Mouse (Mus musculus) embryonic facial prominence, embryonic 12.5 days (tissue): ENCODE data around the gene Fsd1. TPM values are rescaled to one million over a fixed set of nuclear protein-coding genes. Genes with fewer than 3 reads are reported as not detected.

Source experiments
- ATAC-seq: fragments of 200-750 bp; cut with Nextera tagmentation; 2 replicates; pipeline ENCODE4 v1.8.0; 2017; ENCODE audit not compliant: insufficient number of reproducible peaks, insufficient read depth, low FRiP score, low TSS enrichment
- H3K27ac ChIP-seq: fragments of 300-500 bp; sonication (generic); 2 replicates; pipeline ENCODE4 v1.5.1; 2016; ENCODE audit warnings: mild to moderate bottlenecking
- H3K27me3 ChIP-seq: fragments of 300-500 bp; sonication (generic); 2 replicates; pipeline ENCODE4 v1.6.1; 2016; ENCODE audit warnings: mild to moderate bottlenecking, moderate library complexity
- H3K36me3 ChIP-seq: fragments of 300-500 bp; sonication (generic); 2 replicates; pipeline ENCODE4 v1.6.1; 2016; ENCODE audit warnings: mild to moderate bottlenecking
- H3K4me1 ChIP-seq: fragments of 300-500 bp; sonication (generic); 2 replicates; pipeline ENCODE4 v1.6.1; 2016
- H3K4me2 ChIP-seq: fragments of 300-500 bp; sonication (generic); replicated peaks from 2 replicates; pipeline ENCODE4 v1.6.1; 2016; ENCODE audit warnings: mild to moderate bottlenecking, moderate library complexity
- H3K4me3 ChIP-seq: fragments of 300-500 bp; sonication (generic); 2 replicates; pipeline ENCODE4 v1.5.1; 2016; ENCODE audit warnings: mild to moderate bottlenecking
- H3K9ac ChIP-seq: fragments of 300-500 bp; sonication (generic); 2 replicates; pipeline ENCODE4 v1.6.1; 2016; ENCODE audit warnings: mild to moderate bottlenecking, moderate library complexity
- H3K9me3 ChIP-seq: fragments of 300-500 bp; sonication (generic); 2 replicates; pipeline ENCODE4 v1.6.1; 2016; ENCODE audit warnings: mild to moderate bottlenecking, moderate library complexity
- WGBS: fragments of 180-500 bp; shearing (Covaris S2); methylation state at CpG from one replicate; pipeline ENCODE4 v1.1.7; 2016; 5-methylcytosine and 5-hydroxymethylcytosine counted together
- polyA plus RNA-seq: library from polyadenylated mRNA; unstranded; fragments of >200 nt; fragmentation: Nextera tagmentation; extraction: Ambion mirVana; gene quantifications from 2 replicates; pipeline ENCODE4 v1.2.1, GENCODE M21; 2016

Fsd1 gene
- polyA plus RNA-seq, 1 experiment from 2014 or later = 52.0 TPM

DNA sequence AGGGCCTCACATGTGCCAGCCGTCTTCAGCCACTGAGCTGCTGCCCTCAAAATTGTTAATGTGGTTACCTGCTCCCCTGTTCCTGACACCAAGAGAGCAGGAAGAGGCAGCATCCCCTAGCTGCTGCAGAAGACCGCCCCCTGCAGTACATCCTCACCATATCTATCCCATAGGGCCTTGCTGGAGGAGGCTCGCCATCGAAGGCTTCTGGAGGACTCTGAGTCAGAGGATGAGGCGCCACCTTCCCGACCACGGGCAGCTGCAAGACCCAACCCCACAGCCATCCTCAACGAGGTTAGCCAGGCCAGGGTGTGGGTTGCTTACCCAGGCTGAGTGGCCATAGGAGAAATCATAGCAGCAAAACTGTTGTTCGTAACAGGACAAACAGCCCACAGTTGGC lies 21.3 kb upstream of the Fsd1 start:
- Histone ChIP-seq H3K9me3 (no peaks in the 10 kb centered on the region), H3K27me3 (no peaks in the 10 kb centered on the region), H3K27ac (no peak overlapping the region), H3K36me3 (peaks cover 46% of the 10 kb centered on the region), H3K9ac (no peak overlapping the region; the same call in 1 of the 2 replicates), H3K4me1 (peaks cover 19% of the 10 kb centered on the region), H3K4me3 (no peak overlapping the region), H3K4me2 (no peak overlapping the region)
- WGBS = 82% methylated on average over 9 of the region's 9 CpGs
- ATAC-seq = no peak

DNA sequence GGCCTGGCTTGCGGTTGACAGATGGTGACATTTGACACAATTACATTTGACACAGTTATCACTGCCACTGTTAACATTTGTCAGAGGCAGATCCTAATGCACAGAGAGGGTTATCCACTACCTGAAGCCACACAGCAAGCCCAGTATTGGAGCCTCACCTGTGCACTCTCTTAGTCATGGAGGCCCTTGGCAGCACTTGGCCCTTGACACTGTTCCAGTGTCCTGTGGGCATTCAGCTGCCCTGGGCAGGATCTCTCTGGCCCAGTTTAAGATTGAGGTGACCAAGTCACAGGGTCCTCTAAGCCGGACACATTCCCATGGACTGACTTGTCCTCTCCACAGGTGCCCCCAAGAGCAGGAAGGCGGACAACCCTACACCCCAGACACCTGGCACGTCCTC lies 19.1 kb upstream of the Fsd1 start:
- Histone ChIP-seq H3K27ac (no peak overlapping the region), H3K4me1 (peaks cover 24% of the 10 kb centered on the region; the same call in 1 of the 2 replicates), H3K9ac (no peak overlapping the region), H3K9me3 (no peaks in the 10 kb centered on the region), H3K27me3 (0 out of 2 replicates have a peak, but pooled peaks cover 6% of the 10 kb centered on the region), H3K4me2 (no peak overlapping the region), H3K36me3 (peaks cover 40% of the 10 kb centered on the region), H3K4me3 (no peak overlapping the region)
- WGBS = 90% methylated on average over 4 of the region's 4 CpGs
- ATAC-seq = no peak

DNA sequence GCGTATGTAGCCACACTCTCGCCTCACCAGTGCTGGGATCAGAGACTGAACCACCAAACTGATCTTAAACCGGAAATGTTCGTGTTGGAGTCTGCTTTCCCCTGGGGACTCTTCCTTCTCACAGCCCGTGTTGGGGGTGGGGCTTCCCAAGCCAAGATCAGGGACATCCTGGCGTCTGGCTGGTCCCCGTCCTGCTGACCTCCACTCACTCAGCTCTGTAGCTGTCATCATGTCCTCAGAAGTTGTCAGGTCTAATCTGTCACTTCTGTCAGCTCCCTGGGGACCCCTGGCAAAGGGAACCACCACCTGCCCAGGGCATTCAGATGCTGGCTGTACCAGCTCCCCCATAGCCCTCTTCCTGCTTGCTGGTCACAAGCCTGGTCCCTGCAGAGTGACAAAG lies 18.1 kb upstream of the Fsd1 start:
- Histone ChIP-seq H3K27ac (no peak overlapping the region), H3K4me2 (no peak overlapping the region), H3K9me3 (no peaks in the 10 kb centered on the region), H3K36me3 (peaks cover 33% of the 10 kb centered on the region), H3K9ac (no peak overlapping the region; the same call in 1 of the 2 replicates), H3K4me3 (no peak overlapping the region), H3K4me1 (peaks cover 21% of the 10 kb centered on the region; the same call in 1 of the 2 replicates), H3K27me3 (0 out of 2 replicates have a peak, but pooled peaks cover 6% of the 10 kb centered on the region)
- ATAC-seq = no peak
- 56% methylated on average over 7 of the region's 7 CpGs for WGBS

DNA sequence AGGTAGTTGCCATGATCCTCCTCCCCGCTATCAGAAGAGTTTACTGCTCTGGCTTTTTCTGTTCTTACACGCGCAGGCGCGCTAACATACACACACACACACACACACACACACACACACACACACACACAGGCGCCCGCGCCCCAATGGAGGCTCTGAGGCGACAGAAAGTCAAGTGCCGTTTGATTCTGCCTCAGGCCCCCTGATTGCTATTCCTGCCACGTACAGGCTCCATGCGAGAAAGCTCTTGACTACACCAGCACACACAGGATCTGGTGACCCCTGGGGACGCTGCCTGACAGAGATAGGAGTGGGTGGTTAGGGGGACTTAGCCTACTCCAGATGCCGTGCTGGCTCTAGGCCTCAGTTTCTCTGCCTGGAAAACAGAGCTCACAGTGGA lies 16.7 kb upstream of the Fsd1 start:
- peak overlapping the region; percentile 53; the same call in 1 of the 2 replicates for H3K4me3 ChIP-seq
- no peak for ATAC-seq
- H3K4me2 ChIP-seq = peak overlapping the region; percentile 68; the same call in 1 of the 2 replicates
- H3K9ac ChIP-seq = no peak overlapping the region
- WGBS = 44% methylated on average over 14 of the region's 14 CpGs
- no peaks in the 10 kb centered on the region for H3K9me3 ChIP-seq
- H3K27me3 ChIP-seq = 0 out of 2 replicates have a peak, but pooled peaks cover 6% of the 10 kb centered on the region
- H3K36me3 ChIP-seq = peaks cover 31% of the 10 kb centered on the region
- H3K27ac ChIP-seq = no peak overlapping the region
- H3K4me1 ChIP-seq = peaks cover 21% of the 10 kb centered on the region; the same call in 1 of the 2 replicates

DNA sequence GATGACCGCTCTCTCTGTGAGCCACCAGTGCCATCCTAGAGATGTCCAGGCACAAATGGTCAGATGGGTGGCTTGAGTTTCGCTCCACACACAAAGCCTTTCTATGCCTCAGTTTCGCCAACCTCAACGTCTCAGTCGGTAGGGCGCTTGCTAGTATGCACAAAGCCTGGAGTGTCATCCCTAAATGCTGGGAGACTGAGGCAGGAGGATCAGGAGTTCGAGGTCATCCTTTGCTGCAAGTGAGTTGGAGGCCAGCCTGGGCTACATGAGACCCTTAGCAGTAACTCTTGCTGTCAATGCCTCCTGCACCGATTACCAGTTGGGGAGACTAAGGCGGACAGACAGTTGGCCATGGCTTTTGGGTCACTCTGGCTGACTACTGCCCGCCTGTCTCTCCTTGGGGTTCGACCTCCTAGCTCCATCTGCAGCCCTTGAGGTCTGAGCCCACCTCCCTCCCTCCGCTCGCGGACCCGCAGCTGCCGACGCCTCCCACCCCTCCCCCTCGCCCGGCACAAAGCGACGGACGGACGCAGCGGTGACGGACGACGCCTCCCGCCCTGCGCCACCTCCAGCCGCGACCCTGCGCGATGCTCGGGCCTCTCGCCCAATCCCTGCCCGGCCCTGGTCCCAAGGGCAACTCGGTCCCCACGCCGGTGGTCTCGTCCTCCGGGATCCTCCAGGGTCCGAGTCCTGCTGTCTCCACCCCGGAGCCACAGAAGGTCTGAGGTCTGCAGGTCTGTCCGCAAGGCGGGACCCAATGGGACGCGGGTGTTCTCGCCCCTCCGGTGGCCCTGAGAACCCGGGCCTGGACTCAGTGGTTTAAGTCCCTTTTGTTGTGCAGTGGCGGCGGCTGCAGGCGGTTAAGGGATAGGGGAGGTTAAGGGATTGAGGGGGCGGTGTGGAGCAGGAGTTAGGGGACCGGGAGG lies 16.1 kb upstream of the Fsd1 start, which contains the start of gene Shd:
TSS of gene Shd (plus strand) at position 502 of the 926 bp plus-strand sequence.
- no peak within 1 kb of the TSS for H3K27ac ChIP-seq
- peak within 1 kb of the TSS; percentile 73 for H3K9ac ChIP-seq
- WGBS = 8% methylated on average over 55 of the region's 55 CpGs
- H3K36me3 ChIP-seq = peaks cover 24% of the 10 kb centered on the region
- H3K4me3 ChIP-seq = peak within 1 kb of the TSS; percentile 53
- ATAC-seq = peak; percentile 16; the same call in 1 of the 2 replicates
- H3K4me1 ChIP-seq = peaks cover 21% of the 10 kb centered on the region; the same call in 1 of the 2 replicates
- H3K27me3 ChIP-seq = 0 out of 2 replicates have a peak, but pooled peaks cover 6% of the 10 kb centered on the region
- H3K9me3 ChIP-seq = no peaks in the 10 kb centered on the region
- peak within 1 kb of the TSS; percentile 68 for H3K4me2 ChIP-seq

DNA sequence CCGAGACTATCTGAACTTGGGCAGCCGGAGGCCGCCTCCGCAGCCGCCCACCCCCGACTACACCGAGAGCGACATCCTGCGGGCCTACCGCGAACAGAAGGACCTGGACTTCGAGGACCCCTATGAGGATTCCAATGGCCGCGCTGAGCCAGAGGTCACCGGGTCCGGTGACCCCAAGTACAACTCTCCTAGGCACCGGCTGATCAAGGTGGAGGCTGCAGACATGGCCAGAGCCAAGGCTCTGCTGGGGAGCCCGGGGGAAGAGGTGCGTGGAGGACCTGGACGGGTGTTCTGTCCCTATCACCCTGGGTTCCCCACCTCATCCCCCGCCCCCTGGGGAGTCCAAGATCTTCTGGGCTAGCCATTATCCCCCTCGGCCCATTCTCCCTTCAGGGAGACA lies 14.9 kb upstream of the Fsd1 start:
- H3K4me2 ChIP-seq = peak overlapping the region; percentile 68
- no peaks in the 10 kb centered on the region for H3K9me3 ChIP-seq
- ATAC-seq = no peak
- H3K4me1 ChIP-seq = peaks cover 21% of the 10 kb centered on the region; the same call in 1 of the 2 replicates
- H3K36me3 ChIP-seq = peaks cover 17% of the 10 kb centered on the region
- H3K9ac ChIP-seq = 0 out of 2 replicates have a peak overlapping the region, but pooled peaks have one; percentile 16
- peak overlapping the region; percentile 53 for H3K4me3 ChIP-seq
- 23% methylated on average over 22 of the region's 22 CpGs for WGBS
- 0 out of 2 replicates have a peak, but pooled peaks cover 6% of the 10 kb centered on the region for H3K27me3 ChIP-seq
- no peak overlapping the region for H3K27ac ChIP-seq

DNA sequence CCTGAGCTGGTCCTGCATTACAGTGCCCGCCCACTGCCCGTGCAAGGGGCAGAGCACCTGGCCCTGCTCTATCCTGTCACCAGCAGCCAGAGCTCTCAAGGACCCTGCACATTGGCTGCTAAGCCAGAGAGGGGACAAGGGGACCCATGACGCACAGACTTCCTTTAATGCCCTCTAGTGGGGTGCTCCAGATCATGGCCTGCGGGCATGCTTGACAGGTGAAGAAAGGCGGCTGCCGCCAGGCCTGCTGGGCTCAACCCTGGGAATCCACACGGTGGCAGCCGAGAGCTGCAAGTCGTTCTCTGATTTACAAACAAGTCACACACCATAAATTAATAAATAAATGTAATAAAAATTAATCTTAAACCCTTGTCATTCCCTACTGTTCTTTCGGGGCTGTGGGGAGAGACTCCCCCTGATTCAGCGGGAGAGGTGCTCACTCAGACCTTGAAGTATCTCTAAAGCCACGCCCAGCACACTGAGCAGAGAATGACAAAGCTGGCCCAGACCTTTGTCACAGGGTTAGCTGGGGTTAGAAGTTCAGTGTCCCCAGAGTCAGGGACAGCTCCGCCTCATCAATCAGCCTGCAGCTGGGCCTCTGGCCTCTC lies 9.9 kb upstream of the Fsd1 start:
- Histone ChIP-seq H3K9ac (no peak overlapping the region), H3K27ac (no peak overlapping the region)
- ATAC-seq = 0 out of 2 replicates have a peak, but pooled peaks have one; percentile 52

DNA sequence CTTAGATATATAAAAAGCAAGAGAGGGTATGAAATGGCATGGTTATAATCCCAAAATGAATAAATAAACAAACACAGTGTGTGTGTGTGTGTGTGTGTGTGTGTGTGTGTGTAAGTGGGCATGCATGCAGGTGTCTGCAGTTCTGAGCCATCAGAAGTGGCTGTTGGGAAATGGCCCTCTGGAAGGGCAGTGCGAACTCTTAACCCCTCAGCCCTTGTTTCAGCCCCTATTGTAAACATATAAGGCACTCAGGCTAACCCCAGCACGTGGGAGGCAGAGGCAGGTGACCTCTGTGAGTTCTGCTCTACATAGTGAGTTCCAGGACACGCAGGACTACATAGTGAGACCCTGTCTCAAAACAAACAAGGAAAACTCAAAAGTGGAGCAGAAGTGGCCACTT lies 9.0 kb upstream of the Fsd1 start:
- Histone ChIP-seq H3K9ac (no peak overlapping the region), H3K9me3 (no peaks in the 10 kb centered on the region), H3K4me2 (no peak overlapping the region), H3K36me3 (peaks cover 4% of the 10 kb centered on the region; the same call in 1 of the 2 replicates), H3K27ac (no peak overlapping the region), H3K4me3 (no peak overlapping the region), H3K27me3 (no peaks in the 10 kb centered on the region), H3K4me1 (no peaks in the 10 kb centered on the region)
- 50% methylated on average over 3 of the region's 3 CpGs for WGBS
- ATAC-seq = no peak

More for the DNA sequence above, 9.9 kb upstream of the Fsd1 start:
- 18% methylated on average over 13 of the region's 13 CpGs for WGBS
- 0 out of 2 replicates have a peak, but pooled peaks cover 5% of the 10 kb centered on the region for H3K27me3 ChIP-seq
- peaks cover 2% of the 10 kb centered on the region; the same call in 1 of the 2 replicates for H3K4me1 ChIP-seq
- H3K9me3 ChIP-seq = no peaks in the 10 kb centered on the region
- H3K36me3 ChIP-seq = peaks cover 4% of the 10 kb centered on the region; the same call in 1 of the 2 replicates
- H3K4me2 ChIP-seq = no peak overlapping the region
- no peak overlapping the region for H3K4me3 ChIP-seq

DNA sequence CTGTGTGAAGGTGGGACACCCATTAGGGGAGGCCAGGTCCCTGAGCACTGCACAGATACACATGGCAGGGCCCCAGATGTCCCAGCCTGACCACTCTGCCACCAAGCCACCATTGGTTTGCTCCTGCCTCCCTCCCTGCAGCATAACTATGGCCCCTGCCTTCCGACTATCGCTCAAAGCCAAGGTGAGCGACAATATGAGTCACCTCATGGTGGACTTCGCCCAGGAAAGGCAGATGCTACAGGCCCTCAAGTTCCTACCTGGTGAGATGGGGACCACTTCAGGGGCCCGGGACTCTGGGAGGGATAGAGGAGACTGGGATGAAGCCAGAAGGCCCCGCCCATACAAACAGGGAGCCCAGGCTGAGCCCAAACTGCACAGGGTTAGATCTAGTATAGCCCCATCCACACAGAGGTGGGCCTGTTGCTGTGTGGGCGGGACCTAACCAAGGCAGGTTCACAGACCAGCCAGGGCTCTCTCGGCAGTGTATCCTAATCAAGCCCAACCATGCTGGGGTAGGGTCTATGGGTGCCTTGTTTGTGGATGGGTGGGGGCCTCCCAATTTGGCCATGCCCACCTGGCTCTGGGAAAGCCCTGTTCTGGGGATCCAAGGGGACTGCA lies 4.1 kb downstream of the Fsd1 start:
- no peaks in the 10 kb centered on the region for H3K9me3 ChIP-seq
- ATAC-seq = peak; percentile 73; the same call in 1 of the 2 replicates
- H3K27ac ChIP-seq = no peak overlapping the region
- no peak overlapping the region for H3K4me3 ChIP-seq
- H3K9ac ChIP-seq = no peak overlapping the region
- H3K4me2 ChIP-seq = no peak overlapping the region
- peaks cover 35% of the 10 kb centered on the region; the same call in 1 of the 2 replicates for H3K36me3 ChIP-seq
- H3K4me1 ChIP-seq = peaks cover 6% of the 10 kb centered on the region
- 83% methylated on average over 8 of the region's 8 CpGs for WGBS
- H3K27me3 ChIP-seq = no peaks in the 10 kb centered on the region

DNA sequence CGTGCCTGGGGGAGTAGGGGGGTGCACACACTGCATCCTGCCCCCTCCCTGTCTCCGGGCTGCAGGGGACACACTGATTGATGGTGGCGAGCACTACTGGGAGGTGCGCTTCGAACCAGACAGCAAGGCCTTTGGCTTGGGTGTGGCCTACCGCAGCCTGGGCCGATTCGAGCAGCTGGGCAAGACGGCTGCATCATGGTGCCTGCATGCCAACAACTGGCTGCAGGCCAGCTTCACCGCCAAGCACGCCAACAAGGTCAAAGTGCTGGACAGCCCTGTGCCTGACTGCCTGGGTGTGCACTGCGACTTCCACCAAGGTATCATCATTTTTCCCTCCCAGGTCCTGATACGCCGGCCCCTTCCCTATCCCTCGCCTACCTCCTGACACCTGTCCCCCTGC lies 9.7 kb downstream of the Fsd1 start:
- 90% methylated on average over 15 of the region's 15 CpGs for WGBS
- H3K27ac ChIP-seq = no peak overlapping the region
- H3K4me2 ChIP-seq = no peak overlapping the region
- peaks cover 21% of the 10 kb centered on the region for H3K27me3 ChIP-seq
- peaks cover 38% of the 10 kb centered on the region for H3K36me3 ChIP-seq
- peaks cover 5% of the 10 kb centered on the region; the same call in 1 of the 2 replicates for H3K4me1 ChIP-seq
- no peak for ATAC-seq
- H3K9me3 ChIP-seq = no peaks in the 10 kb centered on the region
- H3K9ac ChIP-seq = no peak overlapping the region
- H3K4me3 ChIP-seq = no peak overlapping the region
